Mouse (Mus musculus) kidney, adult 11 months (tissue): ENCODE results near the gene Pknox1.

Experiments
- DNase-seq: peaks from one replicate; pipeline ENCODE4 v3.0.0; 2022

Pknox1 gene

GRCm38 (mm10) chr17:31655366-31655765 lies 90.8 kb downstream of the Pknox1 start:
- DNase-seq, result peak; percentile 61

GRCm38 (mm10) chr17:31656682-31657081 lies 92.1 kb downstream of the Pknox1 start:
- DNase-seq, result no peak
